Mouse (Mus musculus): ENCODE measurements around the gene Strn4. TPM values are rescaled to one million over a fixed set of nuclear protein-coding genes. Genes with fewer than 3 reads are reported as not detected.

The Strn4 gene
- polyA plus RNA-seq, 1 experiment = 11.3 TPM

DNA sequence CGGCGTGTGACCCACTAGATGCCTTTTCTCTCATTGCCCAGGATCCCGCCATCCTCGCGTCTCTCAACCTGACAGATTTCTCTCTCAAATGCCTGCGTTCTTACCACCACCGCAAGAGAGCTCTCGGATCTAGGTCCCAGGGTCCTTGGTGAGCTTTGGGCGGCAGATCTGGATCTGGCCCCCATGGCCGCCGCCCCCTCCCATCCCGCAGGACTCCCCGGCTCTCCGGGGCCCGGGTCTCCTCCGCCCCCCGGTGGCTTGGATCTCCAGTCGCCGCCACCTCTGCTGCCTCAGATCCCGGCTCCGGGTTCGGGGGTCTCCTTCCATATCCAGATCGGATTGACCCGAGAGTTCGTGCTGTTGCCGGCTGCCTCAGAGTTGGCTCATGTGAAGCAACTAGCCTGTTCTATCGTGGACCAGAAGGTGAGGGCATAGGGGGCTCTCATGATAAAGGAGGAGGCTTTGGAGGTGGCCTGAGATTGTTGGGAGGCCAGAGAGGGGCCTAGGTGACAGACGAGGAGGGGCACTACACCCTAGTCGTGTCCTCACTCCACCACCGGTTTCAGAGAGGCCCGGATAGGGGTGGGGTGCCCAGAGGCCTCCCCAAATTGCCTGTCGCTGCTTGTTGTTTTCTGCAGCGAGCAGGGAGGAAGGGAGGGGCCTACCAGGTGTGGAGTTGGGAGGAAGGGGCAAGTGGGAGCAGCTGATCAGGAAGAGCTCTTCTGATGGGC is 27.9 kb downstream of the Strn4 start:
- Histone ChIP-seq H3K27me3 (ENCODE audit: control insufficient read depth) (no peaks in the 10 kb centered on the region), H3K36me3 (ENCODE audit: control insufficient read depth) (peaks cover 36% of the 10 kb centered on the region), H3K4me3 (replicated peaks) (peak overlapping the region; percentile 80), H3K9me3 (ENCODE audit: control insufficient read depth, low read length) (no peaks in the 10 kb centered on the region), H3K4me1 (ENCODE audit: control insufficient read depth) (peaks cover 58% of the 10 kb centered on the region)
- TF ChIP-seq TAL1 (IDR thresholded peaks at IDR 0.05; ENCODE audit: low read length) = no peak
- TF ChIP-seq GATA1 (IDR thresholded peaks at IDR 0.05; ENCODE audit: low read length) = no peak

DNA sequence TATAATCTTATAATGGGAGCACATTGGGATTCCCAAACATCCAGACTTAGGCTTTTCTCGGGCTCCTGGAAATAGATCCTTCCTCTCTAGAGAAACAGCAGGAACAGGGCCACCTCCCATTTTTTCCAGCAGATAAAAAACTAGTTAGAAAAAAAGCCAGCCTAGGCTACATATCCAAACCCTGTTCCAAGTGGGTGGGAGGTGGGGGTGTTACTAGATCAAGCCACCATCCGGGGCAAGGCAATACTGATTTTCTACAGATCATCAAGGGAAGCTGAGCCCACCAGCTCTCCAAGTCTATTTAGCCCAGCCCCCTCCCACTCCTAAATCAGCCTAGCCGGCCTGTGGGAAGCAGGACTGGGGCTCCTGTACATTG is 29.0 kb downstream of the Strn4 start:
- Histone ChIP-seq H3K27me3 (ENCODE audit: control insufficient read depth) (no peaks in the 10 kb centered on the region), H3K4me3 (replicated peaks) (peak overlapping the region; percentile 80), H3K4me1 (ENCODE audit: control insufficient read depth) (peaks cover 54% of the 10 kb centered on the region), H3K9me3 (ENCODE audit: control insufficient read depth, low read length) (no peaks in the 10 kb centered on the region), H3K36me3 (ENCODE audit: control insufficient read depth) (peaks cover 30% of the 10 kb centered on the region)
- TF ChIP-seq GATA1 (IDR thresholded peaks at IDR 0.05; ENCODE audit: low read length) = no peak
- no peak for TF ChIP-seq TAL1 (IDR thresholded peaks at IDR 0.05; ENCODE audit: low read length)

DNA sequence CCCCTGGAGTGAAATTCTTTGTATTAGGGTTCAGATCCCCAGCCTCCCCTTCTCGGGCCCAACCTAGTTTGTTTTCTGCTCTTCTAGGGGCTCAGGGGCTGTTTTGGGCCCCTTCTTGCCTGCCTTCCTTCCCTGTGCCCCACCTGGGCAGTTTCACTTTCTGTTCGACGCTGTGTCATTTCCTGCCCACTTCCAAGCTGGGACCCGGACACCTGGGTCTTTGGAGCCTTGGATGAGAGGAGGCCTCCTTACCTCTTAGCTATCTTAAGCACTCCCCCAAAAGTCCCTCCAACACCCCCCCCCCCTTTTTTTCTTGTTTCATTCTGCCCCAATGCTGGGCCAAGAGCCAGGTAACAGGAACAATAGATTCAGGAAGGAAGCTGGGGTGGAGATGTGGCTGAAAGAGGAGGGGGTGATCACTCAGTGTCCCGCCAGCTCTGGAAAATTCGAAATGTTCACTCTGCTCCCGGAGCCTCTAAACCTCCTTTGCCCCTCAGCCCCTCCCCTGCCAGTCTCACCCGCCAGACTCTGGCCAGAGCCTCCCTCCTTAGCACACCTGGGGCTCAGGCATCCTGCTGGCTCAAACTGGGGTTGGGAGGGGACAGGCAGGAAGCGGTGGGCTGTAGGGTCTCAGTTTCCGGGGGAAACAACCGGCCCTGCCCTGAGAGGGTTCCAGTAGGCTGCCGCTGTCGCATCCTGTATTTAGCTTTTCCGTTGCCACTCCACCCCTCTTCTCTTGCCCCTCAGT is 29.6 kb downstream of the Strn4 start:
- peaks cover 54% of the 10 kb centered on the region for H3K4me1 ChIP-seq (ENCODE audit: control insufficient read depth)
- H3K4me3 ChIP-seq (replicated peaks) = peak overlapping the region; percentile 80
- no peak for TF ChIP-seq GATA1 (IDR thresholded peaks at IDR 0.05; ENCODE audit: low read length)
- TF ChIP-seq TAL1 (IDR thresholded peaks at IDR 0.05; ENCODE audit: low read length) = no peak
- no peaks in the 10 kb centered on the region for H3K27me3 ChIP-seq (ENCODE audit: control insufficient read depth)
- no peaks in the 10 kb centered on the region for H3K9me3 ChIP-seq (ENCODE audit: control insufficient read depth, low read length)
- H3K36me3 ChIP-seq (ENCODE audit: control insufficient read depth) = peaks cover 28% of the 10 kb centered on the region

DNA sequence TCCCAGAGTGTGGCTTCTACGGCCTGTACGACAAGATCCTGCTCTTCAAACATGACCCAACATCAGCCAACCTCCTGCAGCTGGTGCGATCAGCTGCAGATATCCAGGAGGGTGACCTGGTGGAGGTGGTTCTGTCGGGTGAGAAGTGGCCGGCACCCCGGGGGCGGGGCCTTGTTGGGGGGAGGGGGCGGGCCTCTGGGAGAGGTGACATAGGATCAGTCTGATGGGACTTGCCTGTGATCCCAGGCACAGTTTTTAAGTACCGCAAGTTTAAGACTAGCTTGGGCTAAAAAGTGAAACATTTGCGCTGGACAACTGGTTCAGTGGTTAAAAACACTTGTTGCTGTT is 30.1 kb downstream of the Strn4 start:
- Histone ChIP-seq H3K36me3 (ENCODE audit: control insufficient read depth) (peaks cover 22% of the 10 kb centered on the region), H3K27me3 (ENCODE audit: control insufficient read depth) (no peaks in the 10 kb centered on the region), H3K4me1 (ENCODE audit: control insufficient read depth) (peaks cover 54% of the 10 kb centered on the region), H3K4me3 (replicated peaks) (peak overlapping the region; percentile 80), H3K9me3 (ENCODE audit: control insufficient read depth, low read length) (no peaks in the 10 kb centered on the region)
- no peak for TF ChIP-seq GATA1 (IDR thresholded peaks at IDR 0.05; ENCODE audit: low read length)
- no peak for TF ChIP-seq TAL1 (IDR thresholded peaks at IDR 0.05; ENCODE audit: low read length)

- Histone ChIP-seq H3K9me3 (ENCODE audit: control insufficient read depth, low read length) (no peaks in the 10 kb centered on the region), H3K4me3 (replicated peaks) (no peak overlapping the region), H3K36me3 (ENCODE audit: control insufficient read depth) (peaks cover 13% of the 10 kb centered on the region), H3K27me3 (ENCODE audit: control insufficient read depth) (no peaks in the 10 kb centered on the region), H3K4me1 (ENCODE audit: control insufficient read depth) (peaks cover 45% of the 10 kb centered on the region)
- TF ChIP-seq TAL1 (IDR thresholded peaks at IDR 0.05; ENCODE audit: low read length) = no peak
- TF ChIP-seq GATA1 (IDR thresholded peaks at IDR 0.05; ENCODE audit: low read length) = no peak
These were observed 31.1 kb downstream of the Strn4 start for GRCm38 (mm10) chr7:16846775-16847174.

DNA sequence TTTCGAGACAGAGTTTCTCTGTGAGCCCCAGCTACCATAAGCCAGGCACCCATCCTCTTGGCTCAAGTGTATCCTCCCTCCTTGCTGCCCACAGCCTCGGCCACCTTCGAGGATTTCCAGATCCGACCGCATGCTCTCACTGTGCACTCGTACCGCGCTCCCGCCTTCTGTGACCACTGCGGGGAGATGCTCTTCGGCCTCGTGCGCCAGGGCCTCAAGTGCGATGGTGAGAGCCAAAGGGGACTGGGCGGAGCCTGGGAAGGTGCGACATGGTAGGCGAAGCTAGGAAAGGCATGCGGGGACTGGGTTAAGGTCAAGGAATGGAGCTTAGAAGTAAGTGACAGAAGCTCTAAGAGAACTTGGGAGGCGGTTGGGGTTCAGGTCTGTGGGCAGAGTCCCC is 31.8 kb downstream of the Strn4 start:
- Histone ChIP-seq H3K27me3 (ENCODE audit: control insufficient read depth) (no peaks in the 10 kb centered on the region), H3K4me3 (replicated peaks) (no peak overlapping the region), H3K4me1 (ENCODE audit: control insufficient read depth) (peaks cover 37% of the 10 kb centered on the region), H3K36me3 (ENCODE audit: control insufficient read depth) (peaks cover 8% of the 10 kb centered on the region), H3K9me3 (ENCODE audit: control insufficient read depth, low read length) (no peaks in the 10 kb centered on the region)
- TF ChIP-seq TAL1 (IDR thresholded peaks at IDR 0.05; ENCODE audit: low read length) (no peak), GATA1 (IDR thresholded peaks at IDR 0.05; ENCODE audit: low read length) (no peak)

- Histone ChIP-seq H3K9me3 (ENCODE audit: control insufficient read depth, low read length) (no peaks in the 10 kb centered on the region), H3K4me1 (ENCODE audit: control insufficient read depth) (peaks cover 28% of the 10 kb centered on the region), H3K27me3 (ENCODE audit: control insufficient read depth) (no peaks in the 10 kb centered on the region), H3K4me3 (replicated peaks) (no peak overlapping the region), H3K36me3 (ENCODE audit: control insufficient read depth) (peaks cover 13% of the 10 kb centered on the region)
- TF ChIP-seq TAL1 (IDR thresholded peaks at IDR 0.05; ENCODE audit: low read length) (no peak), GATA1 (IDR thresholded peaks at IDR 0.05; ENCODE audit: low read length) (no peak)
These were observed 32.9 kb downstream of the Strn4 start for GRCm38 (mm10) chr7:16848579-16848978.

DNA sequence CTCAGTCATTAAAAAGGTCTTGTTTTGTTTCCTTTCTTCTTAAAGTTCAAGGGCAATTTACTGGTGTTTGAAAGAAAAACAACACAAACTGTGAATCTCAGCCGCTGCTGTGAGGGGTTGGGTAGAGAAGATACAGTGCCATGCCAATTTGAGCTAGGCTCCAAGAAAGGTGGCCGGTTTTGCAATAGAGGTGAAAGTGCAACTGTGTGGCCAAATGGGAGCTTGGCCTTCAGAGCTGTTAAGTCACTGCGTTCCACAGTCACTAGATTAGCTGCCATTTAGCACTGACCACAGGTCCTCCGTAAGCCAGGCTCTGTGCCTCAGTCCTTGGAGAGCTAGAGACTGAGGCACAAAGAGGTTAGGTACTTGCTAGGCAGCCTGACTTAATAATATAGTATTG is 35.9 kb downstream of the Strn4 start:
- TF ChIP-seq GATA1 (IDR thresholded peaks at IDR 0.05; ENCODE audit: low read length) = no peak
- no peak for TF ChIP-seq TAL1 (IDR thresholded peaks at IDR 0.05; ENCODE audit: low read length)
- Histone ChIP-seq H3K4me1 (ENCODE audit: control insufficient read depth) (peaks cover 4% of the 10 kb centered on the region), H3K27me3 (ENCODE audit: control insufficient read depth) (no peaks in the 10 kb centered on the region), H3K9me3 (ENCODE audit: control insufficient read depth, low read length) (no peaks in the 10 kb centered on the region), H3K4me3 (replicated peaks) (no peak overlapping the region), H3K36me3 (ENCODE audit: control insufficient read depth) (peaks cover 36% of the 10 kb centered on the region)

DNA sequence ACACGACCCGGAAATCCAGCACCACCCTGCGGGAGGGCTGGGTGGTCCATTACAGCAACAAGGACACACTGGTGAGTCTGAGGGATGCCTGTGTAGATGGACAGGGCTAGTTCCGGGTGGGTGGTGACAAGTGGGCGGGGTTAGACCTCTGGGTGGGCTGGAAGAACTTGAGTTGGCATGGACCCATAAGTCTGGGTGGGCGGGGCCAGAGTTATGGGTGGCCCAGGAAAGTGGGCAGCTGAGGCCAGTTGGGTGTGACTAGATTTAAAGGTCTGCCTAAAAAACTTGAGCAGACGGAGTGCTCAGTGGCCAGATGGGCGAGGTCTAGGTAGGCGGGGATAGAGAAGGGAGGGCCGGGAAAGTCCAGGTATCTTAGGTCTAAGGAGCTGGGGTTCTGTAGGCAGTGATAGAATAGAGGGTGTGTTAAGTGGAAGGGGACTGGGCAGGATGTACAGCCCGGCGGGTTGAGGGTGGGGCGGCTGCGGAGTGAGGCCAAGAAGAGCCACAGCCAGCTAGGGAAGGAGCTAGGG is 37.7 kb downstream of the Strn4 start:
- H3K27me3 ChIP-seq (ENCODE audit: control insufficient read depth) = no peaks in the 10 kb centered on the region
- H3K4me3 ChIP-seq (replicated peaks) = no peak overlapping the region
- peaks cover 39% of the 10 kb centered on the region for H3K36me3 ChIP-seq (ENCODE audit: control insufficient read depth)
- no peaks in the 10 kb centered on the region for H3K9me3 ChIP-seq (ENCODE audit: control insufficient read depth, low read length)
- peaks cover 6% of the 10 kb centered on the region for H3K4me1 ChIP-seq (ENCODE audit: control insufficient read depth)
- TF ChIP-seq TAL1 (IDR thresholded peaks at IDR 0.05; ENCODE audit: low read length) = no peak
- TF ChIP-seq GATA1 (IDR thresholded peaks at IDR 0.05; ENCODE audit: low read length) = no peak

Measured in erythroblast, embryonic 14.5 days (primary cell).